Mouse (Mus musculus) lung, adult 2 months (tissue): ENCODE data around the gene Gm4881.

Experiments used
- CTCF ChIP-seq: fragments of 200-500 bp; IDR thresholded peaks from 2 replicates; pipeline ENCODE4 v1.5.1; 2011; ENCODE audit warnings: mild to moderate bottlenecking, low read length, control low read depth; ENCODE audit not compliant: insufficient read depth
- POLR2A ChIP-seq: fragments of 200-500 bp; IDR thresholded peaks from 2 replicates; pipeline ENCODE4 v1.6.1; 2011; ENCODE audit warnings: low read depth, mild to moderate bottlenecking, control low read depth, low read length, borderline replicate concordance; ENCODE audit errors: extremely low read depth

GRCm38 (mm10) chr7:24903444-24903825 lies 40.9 kb downstream of the Gm4881 start:
- TF ChIP-seq CTCF: no peak
- TF ChIP-seq POLR2A: no peak
